Comparison of ENCODE assay signal across 9 mouse cellular contexts in genomic region chr11:31821479-31822411, GRCm38 (mm10). TPM values are rescaled to one million over a fixed set of nuclear protein-coding genes. Genes with fewer than 3 reads are reported as not detected.
DNase-seq lines count a peak whose midpoint lies in the region; ATAC-seq and TF ChIP-seq lines count a peak whose summit lies in the region.
"Had no signal": no experiment of that assay in that cellular context is flagged by ENCODE, and none has a peak within 500 bp of the region (broad histone marks: within the 10 kb centered on the region; RNA-seq: fewer than 3 reads in every experiment).

No protein-coding gene starts in this region.

- peaks cover 20% of the 10 kb centered on the region for H3K4me1 ChIP-seq in hindbrain, embryonic 10.5 days (replicated peaks)
- H3K4me1 ChIP-seq in hindbrain, embryonic 11.5 days (replicated peaks; ENCODE audit: control insufficient read depth, insufficient read depth, low read length), result no peaks in the 10 kb centered on the region
- peaks cover 8% of the 10 kb centered on the region for H3K4me1 ChIP-seq in hindbrain, embryonic 16.5 days (ENCODE audit: control insufficient read depth, insufficient read depth, low read depth, low read length)
- peaks cover 26 to 46% of the 10 kb centered on the region in 2 experiments for H3K4me1 ChIP-seq in liver, embryonic 14.5 days (replicated peaks; ENCODE audit: control insufficient read depth in 2 of 2, insufficient read depth in 2 of 2, low read length in 1 of 2)
- H3K4me1 ChIP-seq in neural tube, embryonic 15.5 days, result peaks cover 28% of the 10 kb centered on the region

- no peaks in the 10 kb centered on the region for H3K9me3 ChIP-seq in hindbrain, embryonic 10.5 days
- no peaks in the 10 kb centered on the region for H3K9me3 ChIP-seq in hindbrain, embryonic 11.5 days (ENCODE audit: control insufficient read depth, low read length)
- H3K9me3 ChIP-seq in hindbrain, embryonic 16.5 days (ENCODE audit: control insufficient read depth, low read length), result no peaks in the 10 kb centered on the region
- no peaks in the 10 kb centered on the region for H3K9me3 ChIP-seq in liver, embryonic 14.5 days (ENCODE audit: control insufficient read depth, low read length)
- no peaks in the 10 kb centered on the region for H3K9me3 ChIP-seq in neural tube, embryonic 15.5 days (replicated peaks)

- no peak for ATAC-seq in hindbrain, embryonic 11.5 days (ENCODE audit: low FRiP score)
- peak; percentile 52 for ATAC-seq in hindbrain, embryonic 16.5 days
- ATAC-seq in liver, embryonic 14.5 days (ENCODE audit: insufficient read depth), result no peak
- no peak for ATAC-seq in neural tube, embryonic 15.5 days (ENCODE audit: low FRiP score)

- H3K36me3 ChIP-seq in hindbrain, embryonic 10.5 days, result no peaks in the 10 kb centered on the region
- no peaks in the 10 kb centered on the region for H3K36me3 ChIP-seq in hindbrain, embryonic 11.5 days (ENCODE audit: control insufficient read depth, insufficient read depth, low read length)
- no peaks in the 10 kb centered on the region for H3K36me3 ChIP-seq in hindbrain, embryonic 16.5 days (ENCODE audit: control insufficient read depth, insufficient read depth, low read length)
- no peaks in the 10 kb centered on the region for H3K36me3 ChIP-seq in liver, embryonic 14.5 days (replicated peaks; ENCODE audit: control insufficient read depth, insufficient read depth, low read depth)
- H3K36me3 ChIP-seq in neural tube, embryonic 15.5 days, result no peaks in the 10 kb centered on the region

- intact Hi-C loops in heart, postnatal 14 days (cut with DNase I), result no loop called here

- no peak for TF ChIP-seq EP300 in liver, embryonic 14.5 days (IDR thresholded peaks at IDR 0.05; ENCODE audit: low read depth)

- no peak for DNase-seq in hindbrain, embryonic 10.5 days (ENCODE audit: low spot score)
- no peak for DNase-seq in hindbrain, embryonic 11.5 days (ENCODE audit: low spot score)
- no peak for DNase-seq in liver, embryonic 14.5 days (ENCODE audit: low read depth in 3 of 3, low spot score in 3 of 3)
- no peak for DNase-seq in layer of hippocampus, adult 8-10 months (ENCODE audit: low spot score in 2 of 2)
- DNase-seq in heart, postnatal 14 days, result no peak
- DNase-seq in frontal cortex, postnatal 25 days (ENCODE audit: low spot score in 2 of 2), result no peak
- DNase-seq: cerebellum, postnatal 36 days had no signal

- no peaks in the 10 kb centered on the region for H3K27me3 ChIP-seq in hindbrain, embryonic 10.5 days (ENCODE audit: insufficient read depth, poor library complexity, severe bottlenecking)
- H3K27me3 ChIP-seq in hindbrain, embryonic 11.5 days (ENCODE audit: control insufficient read depth, insufficient read depth, low read length), result no peaks in the 10 kb centered on the region
- H3K27me3 ChIP-seq in hindbrain, embryonic 16.5 days (replicated peaks; ENCODE audit: control insufficient read depth, insufficient read depth, low read length), result no peaks in the 10 kb centered on the region
- no peaks in the 10 kb centered on the region for H3K27me3 ChIP-seq in liver, embryonic 14.5 days (ENCODE audit: control insufficient read depth, insufficient read depth, low read length)
- H3K27me3 ChIP-seq in neural tube, embryonic 15.5 days (replicated peaks), result no peaks in the 10 kb centered on the region

- no peak for TF ChIP-seq CTCF in liver, embryonic 14.5 days (IDR thresholded peaks at IDR 0.05; ENCODE audit: low read depth)

- H3K4me3 ChIP-seq in hindbrain, embryonic 10.5 days, result no peak overlapping the region
- no peak overlapping the region for H3K4me3 ChIP-seq in hindbrain, embryonic 11.5 days (ENCODE audit: low read depth, low read length)
- H3K4me3 ChIP-seq in hindbrain, embryonic 16.5 days (ENCODE audit: low read length), result no peak overlapping the region
- H3K4me3 ChIP-seq in liver, embryonic 14.5 days (ENCODE audit: insufficient read depth in 1 of 2, low read depth in 2 of 2, low read length in 2 of 2), result no peak overlapping the region
- no peak overlapping the region for H3K4me3 ChIP-seq in neural tube, embryonic 15.5 days (replicated peaks)

- H3K9ac ChIP-seq in hindbrain, embryonic 11.5 days (ENCODE audit: low read depth, low read length), result no peak overlapping the region
- H3K9ac ChIP-seq in hindbrain, embryonic 16.5 days (ENCODE audit: low read depth, low read length), result no peak overlapping the region
- no peak overlapping the region; the same call in 1 of the 2 replicates for H3K9ac ChIP-seq in liver, embryonic 14.5 days (replicated peaks)
- H3K9ac ChIP-seq in neural tube, embryonic 15.5 days (replicated peaks), result no peak overlapping the region

- H3K4me2 ChIP-seq in hindbrain, embryonic 11.5 days (replicated peaks; ENCODE audit: low read depth, low read length), result no peak overlapping the region
- no peak overlapping the region for H3K4me2 ChIP-seq in hindbrain, embryonic 16.5 days (ENCODE audit: low read length)
- H3K4me2 ChIP-seq in liver, embryonic 14.5 days (ENCODE audit: low read depth), result no peak overlapping the region
- H3K4me2 ChIP-seq in neural tube, embryonic 15.5 days, result no peak overlapping the region

- peak overlapping the region; percentile 26; the same call in 1 of the 2 replicates for H3K27ac ChIP-seq in hindbrain, embryonic 10.5 days
- no peak overlapping the region for H3K27ac ChIP-seq in hindbrain, embryonic 11.5 days (ENCODE audit: low read depth, low read length)
- H3K27ac ChIP-seq in hindbrain, embryonic 16.5 days (ENCODE audit: low read depth, low read length), result peak overlapping the region; percentile 66
- peak overlapping the region; percentile 22 for H3K27ac ChIP-seq in liver, embryonic 14.5 days
- H3K27ac ChIP-seq in neural tube, embryonic 15.5 days (replicated peaks), result peak overlapping the region; percentile 24; the same call in 1 of the 2 replicates

- 72% methylated on average over 12 of the region's 12 CpGs for WGBS in hindbrain, embryonic 10.5 days
- whole genome bisulfite sequencing in hindbrain, embryonic 11.5 days, result 64% methylated on average over 12 of the region's 12 CpGs
- WGBS in hindbrain, embryonic 16.5 days, result 64% methylated on average over 12 of the region's 12 CpGs
- 36% methylated on average over 12 of the region's 12 CpGs for WGBS in liver, embryonic 14.5 days (ENCODE audit: insufficient replicate concordance)
- WGBS in neural tube, embryonic 15.5 days, result 59% methylated on average over 12 of the region's 12 CpGs

RNA-seq across cellular contexts. Expression of gene Cpeb4, which starts 50.3 kb away (rescaled TPM):
- 5.4 and 6.0 TPM in 2 replicates for polyA plus RNA-seq in hindbrain, embryonic 10.5 days (2016; fragmentation: Nextera tagmentation; extraction: Ambion mirVana)
- 14.3 and 16.7 TPM in 2 replicates for polyA plus RNA-seq in hindbrain, embryonic 11.5 days (2014; fragmentation: Nextera tagmentation; extraction: Ambion mirVana)
- polyA plus RNA-seq in hindbrain, embryonic 16.5 days (2015; fragmentation: Nextera tagmentation; extraction: Ambion mirVana), result 14.5 and 17.9 TPM in 2 replicates
- polyA plus RNA-seq in liver, embryonic 14.5 days (2012; rRNA removed), result 21.5 and 25.1 TPM in 2 replicates
- 28.7 and 29.4 TPM in 2 replicates for polyA plus RNA-seq in liver, embryonic 14.5 days (2014; fragmentation: Nextera tagmentation; extraction: Ambion mirVana)
- polyA plus RNA-seq in neural tube, embryonic 15.5 days (2015; fragmentation: Nextera tagmentation; extraction: Ambion mirVana), result 13.6 and 17.0 TPM in 2 replicates
- total RNA-seq in layer of hippocampus, adult 8-10 months (2022), result 100 to 1,000 TPM; 129 to 159 (median 149) TPM
- total RNA-seq in heart, postnatal 14 days (2021), result 10 to 100 TPM; 82.8 to 94.9 TPM
